Mouse (Mus musculus): ENCODE measurements at regions not wholly inside any gene's neighbourhood (a gene's known extent, or its start where the extent isn't known, plus 50 kb on each side); places are given as distances from the start of the nearest gene placed in this dataset.
A peak's percentile ranks its signal among the peaks of the same experiment; 100 is the strongest.

GRCm38 (mm10) chr16:57823329-57823728 is 68.8 kb upstream of the Col8a1 start:
- DNase-seq = no peak

GRCm38 (mm10) chr16:57845416-57845815 is 90.9 kb upstream of the Col8a1 start:
- peak; percentile 4 for DNase-seq

GRCm38 (mm10) chr16:57846386-57846785 is 91.8 kb upstream of the Col8a1 start:
- no peak for DNase-seq

GRCm38 (mm10) chr16:57851854-57852253 is 97.3 kb upstream of the Col8a1 start:
- DNase-seq = no peak

GRCm38 (mm10) chr16:57852838-57853460 is 98.4 kb upstream of the Col8a1 start:
- no peak for DNase-seq

GRCm38 (mm10) chr16:57853751-57854150 is 99.2 kb upstream of the Col8a1 start:
- no peak for DNase-seq

- DNase-seq = no peak
Measured at GRCm38 (mm10) chr16:57857071-57857470, 102.5 kb upstream of the Col8a1 start.

GRCm38 (mm10) chr16:57858151-57858764 is 103.7 kb upstream of the Col8a1 start:
- DNase-seq = no peak

GRCm38 (mm10) chr16:57858765-57859201 is 104.2 kb upstream of the Col8a1 start:
- no peak for DNase-seq

GRCm38 (mm10) chr16:57863206-57863860 is 108.8 kb upstream of the Col8a1 start:
- no peak for DNase-seq

- DNase-seq = no peak
Measured at GRCm38 (mm10) chr16:57876857-57877256, 122.3 kb upstream of the Col8a1 start.

GRCm38 (mm10) chr16:57881575-57882094 is 127.1 kb upstream of the Col8a1 start:
- DNase-seq = no peak

- no peak for DNase-seq
Measured at GRCm38 (mm10) chr16:57888138-57888537, 133.6 kb upstream of the Col8a1 start.

- DNase-seq = no peak
Measured at GRCm38 (mm10) chr16:57888553-57888952, 134.0 kb upstream of the Col8a1 start.

GRCm38 (mm10) chr16:57890135-57890534 is 135.6 kb upstream of the Col8a1 start:
- no peak for DNase-seq

GRCm38 (mm10) chr16:57893111-57893510 is 138.6 kb upstream of the Col8a1 start:
- DNase-seq = no peak

- no peak for DNase-seq
Measured at GRCm38 (mm10) chr16:57893698-57894352, 139.3 kb upstream of the Col8a1 start.

GRCm38 (mm10) chr16:57901006-57901405 is 146.5 kb upstream of the Col8a1 start:
- no peak for DNase-seq

GRCm38 (mm10) chr16:57902498-57902897 is 148.0 kb upstream of the Col8a1 start:
- no peak for DNase-seq

- DNase-seq = no peak
Measured at GRCm38 (mm10) chr16:57912001-57912400, 157.5 kb upstream of the Col8a1 start.

GRCm38 (mm10) chr16:57914506-57914905 is 160.0 kb upstream of the Col8a1 start:
- DNase-seq = no peak

- DNase-seq = no peak
Measured at GRCm38 (mm10) chr16:57915451-57915850, 160.9 kb upstream of the Col8a1 start.
